Mouse (Mus musculus): ENCODE results near the gene Gm20388.

DNA sequence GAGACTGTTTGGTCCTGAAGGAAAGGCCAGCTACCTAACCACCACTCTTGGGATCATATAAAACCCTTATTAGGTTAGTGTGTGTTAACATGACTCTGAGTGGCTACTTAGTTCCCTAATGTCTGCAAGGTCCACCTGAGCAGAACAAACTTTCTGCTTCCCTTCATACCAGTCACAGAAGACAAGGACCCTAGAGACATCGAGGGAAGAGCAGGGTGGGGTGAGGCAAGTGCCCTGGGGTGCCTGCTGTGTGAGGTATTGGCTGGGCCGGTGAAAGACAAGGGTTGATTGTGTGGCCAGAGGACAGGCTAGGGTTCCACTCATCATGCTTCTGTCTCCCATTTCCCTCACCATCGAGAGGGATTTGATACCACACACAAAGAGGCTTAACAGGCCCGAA, 847.4 kb downstream of the Gm20388 start:
- TF ChIP-seq POLR2A (IDR thresholded peaks at IDR 0.05; ENCODE audit: borderline replicate concordance, insufficient read depth, low read length): no peak
- TF ChIP-seq CTCF (IDR thresholded peaks at IDR 0.05; ENCODE audit: borderline replicate concordance, insufficient read depth, low read depth, low read length): no peak
